Mouse (Mus musculus): ENCODE measurements around the gene Mylk4. TPM values are rescaled to one million over a fixed set of nuclear protein-coding genes. Genes with fewer than 3 reads are reported as not detected.

Gene Mylk4
- total RNA-seq, 2 experiments from 2014 or later = 0.15 to 0.18 TPM

- intact Hi-C loops (cut with DNase I) = no loop called here
- DNase-seq (ENCODE audit: low spot score in 2 of 2) = no peak
Measured at GRCm38 (mm10) chr13:32662041-32662440, 121.7 kb downstream of the Mylk4 start.

- intact Hi-C loops (cut with DNase I) = no loop called here
- no peak for DNase-seq (ENCODE audit: low spot score in 2 of 2)
Measured at GRCm38 (mm10) chr13:32660294-32660693, 123.5 kb downstream of the Mylk4 start.

- intact Hi-C loops (cut with DNase I) = no loop called here
- no peak for DNase-seq (ENCODE audit: low spot score in 2 of 2)
Measured at GRCm38 (mm10) chr13:32659271-32659670, 124.5 kb downstream of the Mylk4 start.

GRCm38 (mm10) chr13:32657583-32657982, 126.2 kb downstream of the Mylk4 start:
- intact Hi-C loops (cut with DNase I) = no loop called here
- DNase-seq (ENCODE audit: low spot score in 2 of 2) = no peak

Other genes with a start within 250 kb of the Mylk4 start
- 10 to 100 TPM; 58.2 to 64.2 TPM for gene Wrnip1, start 18.1 kb upstream of the Mylk4 start, total RNA-seq (2021)
- gene D930007J09Rik, start 18.9 kb upstream of the Mylk4 start, total RNA-seq (2021) = under 1 TPM in 1 of 2 experiments, not detected in 1; 0.99 TPM
- gene Serpinb1a, start 67.2 kb upstream of the Mylk4 start, total RNA-seq (2021) = 1 to 10 TPM; 2.2 to 4.4 TPM
- under 1 TPM in 1 of 2 experiments, not detected in 1; 0.43 TPM for gene Serpinb1c, start 114.3 kb upstream of the Mylk4 start, total RNA-seq (2021)
- gene Serpinb6b, start 181.3 kb upstream of the Mylk4 start, total RNA-seq (2021) = 1 to 10 TPM; 1.7 to 3.2 TPM
- gene Serpinb9, start 219.3 kb upstream of the Mylk4 start, total RNA-seq (2021) = 1 to 10 TPM; 4.3 to 4.6 TPM
- gene Serpinb9b, start 243.5 kb upstream of the Mylk4 start, total RNA-seq (2021) = not detected